Mouse (Mus musculus) embryonic fibroblast, embryonic 13.5 days (primary cell): ENCODE measurements around the gene Pik3r5.

Experiments used
- CTCF ChIP-seq: IDR thresholded peaks from 2 replicates; pipeline ENCODE4 v1.5.1; 2011; ENCODE audit warnings: mild to moderate bottlenecking, control low read depth, low read length, moderate library complexity, borderline replicate concordance; ENCODE audit not compliant: insufficient read depth
- POLR2A ChIP-seq: IDR thresholded peaks from 2 replicates; pipeline ENCODE4 v1.6.1; 2011; ENCODE audit warnings: low read depth, mild to moderate bottlenecking, control low read depth, low read length, moderate library complexity

- TF ChIP-seq POLR2A (no peak), CTCF (no peak)
These were observed 102.1 kb downstream of the Pik3r5 start for GRCm38 (mm10) chr11:68533971-68534475.
